Mouse (Mus musculus) adipocyte (in vitro differentiated cells): ENCODE data around the gene Strbp.

Source experiments
- DNase-seq: peaks from one replicate; pipeline ENCODE4 v3.0.0-alpha.2; 2016; ENCODE audit warnings: low spot score

Strbp gene

GRCm38 (mm10) chr2:37703230-37703954 is at the start of gene Strbp:
Gene Strbp (minus strand): TSS chr2:37703859.
- DNase-seq = peak; percentile 81

DNA sequence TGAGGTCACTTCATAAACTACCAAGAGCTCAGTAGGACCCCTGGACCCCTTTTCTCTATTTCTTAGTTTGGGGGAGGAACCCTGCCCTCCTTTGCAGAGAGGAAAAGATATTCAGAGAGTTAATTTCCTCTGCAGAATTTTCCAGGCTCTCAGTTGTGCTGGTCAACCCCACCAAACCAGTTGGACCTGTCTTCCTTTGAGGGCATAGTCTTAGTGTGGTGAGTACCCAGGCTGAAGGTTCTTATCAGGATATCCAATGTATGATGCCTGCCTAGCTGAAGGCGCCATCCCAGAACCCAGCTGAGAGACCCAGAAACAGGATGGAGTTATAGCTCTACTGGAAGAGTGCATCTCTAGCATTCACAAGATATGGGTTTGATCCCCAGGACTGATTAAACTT is 47.5 kb upstream of the Strbp start:
- DNase-seq = no peak

DNA sequence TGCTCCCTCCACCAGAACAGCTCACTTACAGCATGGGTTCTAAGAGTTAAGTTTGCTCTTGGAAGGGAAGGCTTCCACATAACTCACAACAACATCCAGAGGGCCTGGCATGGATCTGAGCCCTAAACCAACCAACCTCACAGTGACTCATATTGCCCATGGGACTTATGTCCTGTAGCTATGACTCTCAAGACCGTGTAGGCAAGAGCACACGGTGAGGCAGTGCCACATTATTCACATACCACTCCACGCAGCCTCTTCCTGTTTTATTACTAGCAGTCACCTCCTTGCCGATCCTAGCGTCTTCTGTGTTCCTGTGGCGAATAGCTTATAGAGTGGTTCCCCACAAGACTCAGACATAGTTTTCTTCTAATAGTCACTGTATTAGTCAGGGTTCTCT is 45.7 kb upstream of the Strbp start:
- no peak for DNase-seq

- peak; percentile 68 for DNase-seq
Observed at GRCm38 (mm10) chr2:37748442-37749066, 44.9 kb upstream of the Strbp start.

DNA sequence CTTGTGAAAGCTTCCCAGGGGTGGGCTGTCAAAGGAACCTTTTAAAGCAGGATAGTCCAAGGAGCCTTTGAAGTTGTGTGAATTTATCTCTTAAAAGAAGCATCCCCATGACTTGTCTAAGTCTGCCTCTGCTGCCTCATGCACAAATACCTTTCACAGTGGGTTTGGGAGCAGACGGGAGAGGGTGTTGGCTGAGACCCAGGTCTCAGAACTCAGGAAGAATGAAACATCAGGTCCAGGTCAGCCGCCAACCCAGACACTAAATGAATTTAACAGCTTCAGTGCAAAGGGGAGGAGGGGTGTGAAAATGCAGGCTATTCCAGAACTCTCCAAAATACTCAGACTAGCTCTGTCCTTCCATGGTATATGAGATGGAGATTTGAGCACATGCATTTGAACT is 44.2 kb upstream of the Strbp start:
- no peak for DNase-seq

GRCm38 (mm10) chr2:37746293-37747049 is 42.8 kb upstream of the Strbp start:
- DNase-seq = peak; percentile 38

GRCm38 (mm10) chr2:37744773-37745395 is 41.2 kb upstream of the Strbp start:
- no peak for DNase-seq

GRCm38 (mm10) chr2:37741806-37742554 is 38.3 kb upstream of the Strbp start:
- no peak for DNase-seq

GRCm38 (mm10) chr2:37735807-37736188 is 32.1 kb upstream of the Strbp start:
- DNase-seq = no peak

GRCm38 (mm10) chr2:37734979-37735806 is 31.5 kb upstream of the Strbp start:
- no peak for DNase-seq

GRCm38 (mm10) chr2:37731241-37731801 is 27.7 kb upstream of the Strbp start:
- no peak for DNase-seq

GRCm38 (mm10) chr2:37724231-37724630 is 20.6 kb upstream of the Strbp start:
- DNase-seq = no peak

DNA sequence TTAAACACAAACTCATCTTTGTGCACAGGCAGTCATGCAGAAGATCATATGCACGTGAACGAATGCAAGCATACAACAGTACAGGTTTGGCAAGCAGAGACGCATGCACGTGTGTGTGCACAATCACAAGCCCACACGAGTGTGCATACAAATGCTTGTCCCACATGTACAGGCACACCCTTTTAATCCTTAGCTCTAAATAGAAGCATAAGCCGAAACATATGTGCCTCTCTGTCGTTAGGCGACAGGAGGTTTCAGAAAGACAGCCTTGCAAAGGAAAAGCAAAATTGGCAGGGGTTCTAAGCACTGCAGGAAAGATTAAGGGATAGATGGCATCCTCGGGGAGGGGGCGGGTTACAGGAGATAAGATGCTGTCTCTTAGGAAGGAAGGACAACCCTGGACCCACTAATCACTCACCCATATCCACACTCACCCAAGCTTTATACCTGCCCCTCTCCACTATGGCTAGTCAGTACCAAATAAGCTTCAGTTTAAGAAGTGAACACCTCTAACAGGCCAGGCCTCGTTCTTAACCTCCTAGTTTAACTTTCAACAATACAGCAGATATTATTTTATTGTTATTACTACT is 19.9 kb upstream of the Strbp start:
- DNase-seq = no peak

DNA sequence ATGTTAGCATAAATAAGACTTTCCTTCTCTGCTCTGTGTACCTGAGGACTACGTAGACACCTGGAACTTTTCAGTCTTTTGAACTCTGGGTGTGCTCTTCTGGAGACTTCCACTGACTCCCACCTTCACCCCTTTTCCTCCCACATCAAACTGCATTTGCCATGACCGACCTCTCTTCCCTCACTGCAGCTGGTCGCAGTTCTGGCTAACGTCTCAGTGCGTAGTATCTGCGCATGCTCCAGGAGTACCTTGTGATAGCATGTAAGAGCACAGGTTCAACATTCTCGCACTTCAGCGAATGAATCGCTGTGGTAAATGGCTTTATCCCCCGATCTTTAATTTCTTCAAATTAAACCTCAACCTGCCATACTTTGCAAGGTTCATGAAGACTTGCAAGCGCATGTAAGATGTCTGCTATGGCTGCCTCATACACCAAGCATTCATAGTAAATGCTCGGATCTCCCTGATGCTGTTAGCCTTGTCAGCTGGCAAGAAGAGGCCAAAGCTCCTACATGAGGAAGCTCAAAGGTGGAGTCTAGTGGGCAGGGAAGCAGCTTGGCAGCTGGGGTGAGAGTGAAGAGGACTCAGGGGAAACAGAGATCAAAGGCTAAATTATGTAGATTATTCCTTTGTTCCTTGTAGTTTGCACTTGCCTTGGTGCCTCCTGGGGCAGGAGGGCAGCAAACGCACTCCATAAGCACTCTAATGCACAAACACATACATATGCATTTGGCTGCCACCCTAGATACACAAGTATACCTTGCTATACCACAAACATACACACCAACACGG is 19.2 kb upstream of the Strbp start:
- DNase-seq = no peak

DNA sequence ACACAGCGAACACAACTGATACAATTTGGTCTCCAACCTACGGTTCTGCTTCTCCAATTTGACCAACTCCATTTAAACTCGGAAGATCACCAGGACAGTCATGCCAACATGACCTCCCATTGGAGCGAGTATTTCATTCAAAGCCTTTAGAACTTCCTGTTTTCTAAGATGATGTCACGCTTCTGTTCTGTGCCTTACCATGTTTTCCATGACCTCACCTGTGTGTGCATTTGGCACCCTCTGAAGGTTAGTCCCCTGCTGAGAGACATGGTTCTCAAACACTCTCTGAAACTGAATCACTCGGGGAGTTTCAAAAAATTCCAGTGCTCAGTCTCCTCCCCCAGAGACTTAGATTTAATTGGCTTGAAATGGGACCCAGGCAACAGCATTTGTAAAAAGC is 12.6 kb upstream of the Strbp start:
- no peak for DNase-seq

GRCm38 (mm10) chr2:37715364-37715763 is 11.7 kb upstream of the Strbp start:
- no peak for DNase-seq

- DNase-seq = no peak
Observed at GRCm38 (mm10) chr2:37713100-37713499, 9.4 kb upstream of the Strbp start.

DNA sequence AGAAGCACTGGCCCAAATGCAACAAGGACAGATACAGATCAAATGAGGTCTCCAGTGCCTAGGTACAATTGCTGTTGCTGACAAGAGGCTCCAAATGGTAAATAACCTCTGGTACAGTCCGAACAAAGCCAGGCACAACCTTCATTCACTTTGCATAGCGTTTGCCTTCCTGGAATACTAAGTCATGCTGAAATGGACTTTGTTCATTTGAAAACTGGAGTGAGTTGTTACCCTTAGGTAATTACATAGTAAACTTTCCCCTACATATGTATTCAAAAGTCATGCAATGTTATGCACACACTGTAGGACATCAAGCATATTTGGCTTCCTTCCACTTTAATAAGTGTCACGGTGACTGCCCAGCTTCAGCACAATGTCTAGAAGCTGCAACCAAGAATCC is 5.2 kb upstream of the Strbp start:
- DNase-seq = no peak

DNA sequence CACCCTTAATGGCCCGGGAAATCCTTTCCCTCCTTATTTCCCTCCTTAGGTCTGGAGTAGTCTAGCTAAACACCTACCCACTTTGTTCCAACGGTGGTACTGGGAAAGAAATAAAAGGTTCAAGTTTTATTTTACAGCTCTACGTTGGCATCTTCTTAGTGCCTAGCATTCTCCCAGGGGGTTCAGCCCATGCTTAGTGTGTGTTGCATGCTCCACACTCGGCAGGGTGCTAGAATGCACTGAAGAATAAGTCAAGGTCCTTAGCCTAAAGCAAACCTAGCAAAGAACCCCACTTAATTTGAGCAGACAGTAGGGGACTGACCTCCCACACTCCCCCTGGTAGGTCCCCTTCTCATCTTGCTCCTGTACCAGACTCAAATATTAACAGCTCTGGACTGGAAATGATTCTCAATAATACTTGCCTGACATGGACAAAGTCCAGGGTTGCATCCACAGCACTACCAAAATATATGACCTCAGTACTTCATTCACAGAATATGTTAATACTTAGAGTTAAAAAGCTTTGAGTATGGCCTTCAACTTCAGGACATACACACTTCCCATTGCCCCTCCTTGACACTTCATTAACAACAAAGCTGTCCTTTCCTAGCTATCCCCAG is 592 bp upstream of the Strbp start:
- no peak for DNase-seq
